Mouse (Mus musculus): ENCODE measurements at regions not wholly inside any gene's neighbourhood (a gene's known extent, or its start where the extent isn't known, plus 50 kb on each side); places are given as distances from the start of the nearest gene placed in this dataset.
A peak's percentile ranks its signal among the peaks of the same experiment; 100 is the strongest.

DNA sequence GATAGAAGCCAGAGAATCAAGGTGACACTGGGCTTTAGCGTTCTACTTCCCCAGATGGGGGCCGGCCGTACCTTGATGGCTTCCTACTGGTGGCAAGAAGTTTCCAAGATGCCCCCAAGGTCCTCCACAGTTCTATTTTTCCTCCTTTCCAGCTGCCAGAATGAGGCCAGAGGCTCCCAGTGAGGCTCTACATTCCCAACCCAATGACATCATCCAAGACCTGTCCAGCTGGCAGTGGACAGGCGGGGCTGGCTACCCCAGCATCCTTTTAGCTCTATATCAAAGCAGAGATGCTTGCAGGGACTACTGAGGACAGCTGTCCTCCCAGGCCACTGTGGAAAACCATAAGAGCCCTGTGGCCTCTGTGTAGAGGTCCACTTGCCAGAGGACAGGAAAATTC lies 53.8 kb upstream of the Stx16 start:
- DNase-seq (ENCODE audit: low spot score), result peak; percentile 25
- Histone ChIP-seq H3K4me1 (peaks cover 34% of the 10 kb centered on the region), H3K9me3 (replicated peaks) (no peaks in the 10 kb centered on the region), H3K4me3 (no peak overlapping the region), H3K27me3 (ENCODE audit: low read depth, poor library complexity, severe bottlenecking) (no peaks in the 10 kb centered on the region), H3K27ac (peak overlapping the region; percentile 11; the same call in 1 of the 2 replicates), H3K36me3 (no peaks in the 10 kb centered on the region)
- 91% methylated on average over 4 of the region's 4 CpGs for WGBS

DNA sequence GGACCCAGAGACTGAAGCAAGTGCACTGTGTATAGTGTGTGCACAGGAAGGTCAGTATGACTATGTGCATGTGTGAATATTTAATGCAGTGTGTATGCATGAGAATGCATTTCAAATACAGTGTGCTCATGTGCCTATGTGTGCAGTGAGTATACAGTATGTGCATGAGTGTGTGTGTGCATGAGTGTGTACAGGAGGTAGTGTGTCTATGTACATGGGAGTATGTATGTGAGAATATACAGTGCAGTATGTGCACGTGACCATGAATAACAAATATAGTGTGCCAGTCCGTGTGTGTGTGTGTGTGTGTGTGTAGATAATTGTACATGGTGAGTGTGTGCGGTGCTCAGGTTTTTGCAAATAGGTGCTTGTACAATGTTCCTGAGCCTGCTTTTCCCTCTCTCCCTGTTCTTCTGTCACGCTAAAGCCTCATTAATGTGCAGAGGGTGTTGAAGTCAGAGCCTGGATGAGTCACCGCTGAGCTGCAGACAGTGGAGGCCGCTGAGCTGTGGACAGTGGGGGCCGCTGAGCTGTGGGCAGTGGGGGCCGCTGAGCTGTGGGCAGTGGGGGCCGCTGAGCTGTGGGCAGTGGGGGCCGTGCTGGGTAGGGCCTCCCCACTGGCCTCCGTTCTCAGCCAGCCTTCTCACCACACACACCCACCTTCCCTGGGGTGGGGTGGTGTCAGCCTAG lies 50.8 kb upstream of the Stx16 start:
- WGBS, result 88% methylated on average over 11 of the region's 11 CpGs
- Histone ChIP-seq H3K4me1 (peaks cover 18% of the 10 kb centered on the region), H3K4me3 (no peak overlapping the region), H3K9me3 (replicated peaks) (no peaks in the 10 kb centered on the region), H3K27ac (no peak overlapping the region), H3K27me3 (ENCODE audit: low read depth, poor library complexity, severe bottlenecking) (no peaks in the 10 kb centered on the region), H3K36me3 (no peaks in the 10 kb centered on the region)
- peak; percentile 18 for DNase-seq (ENCODE audit: low spot score)
